Mouse (Mus musculus) MEL (cell line): ENCODE results near the gene Tbcb. TPM values are rescaled to one million over a fixed set of nuclear protein-coding genes. Genes with fewer than 3 reads are reported as not detected.
"Not testable (repeated sequence)": the region's sequence is repeated elsewhere in the genome, so short reads cannot be mapped to it uniquely, and the experiment has no call there.

ENCODE experiments used
- DNase-seq: peaks from one replicate; pipeline ENCODE4 v3.0.0; 2011; ENCODE audit warnings: low read depth, low spot score
- H3K27ac ChIP-seq: 2 replicates; pipeline ENCODE4 v1.5.1; 2012; ENCODE audit warnings: low read depth, mild to moderate bottlenecking, control low read depth, low read length, moderate library complexity; ENCODE audit not compliant: control insufficient read depth
- H3K27me3 ChIP-seq, 2 experiments: fragments of 150-350 bp in 1 of 2; sonication (generic) in 1 of 2; 2 replicates each; pipeline ENCODE4 v1.6.1; 2012; ENCODE audit warnings: low read length in 2 of 2, mild to moderate bottlenecking in 2 of 2, improper control_type of control experiment in 1 of 2, moderate library complexity in 1 of 2; ENCODE audit not compliant: insufficient read depth in 2 of 2, control insufficient read depth in 1 of 2
- H3K36me3 ChIP-seq, 2 experiments: 2 replicates each; pipeline ENCODE4 v1.6.1; 2012 to 2014; ENCODE audit warnings: low read length in 2 of 2, improper control_type of control experiment in 1 of 2, inconsistent platforms in 1 of 2, mild to moderate bottlenecking in 1 of 2; ENCODE audit not compliant: insufficient read depth in 2 of 2, control insufficient read depth in 1 of 2
- H3K4me1 ChIP-seq, 2 experiments: fragments of 150-350 bp in 1 of 2; sonication (generic) in 1 of 2; 2 replicates each; pipeline ENCODE4 v1.6.1; 2012; ENCODE audit warnings: low read length in 2 of 2, improper control_type of control experiment in 1 of 2, mild to moderate bottlenecking in 1 of 2; ENCODE audit not compliant: insufficient read depth in 2 of 2, control insufficient read depth in 1 of 2
- H3K4me3 ChIP-seq, 2 experiments: fragments of 150-350 bp in 1 of 2; sonication (generic) in 1 of 2; 2 replicates each; pipeline ENCODE4 v1.5.1; 2012; ENCODE audit warnings: low read depth in 2 of 2, low read length in 2 of 2, mild to moderate bottlenecking in 2 of 2, moderate library complexity in 2 of 2, control low read depth in 1 of 2, improper control_type of control experiment in 1 of 2; ENCODE audit not compliant: control insufficient read depth in 1 of 2, insufficient read depth in 1 of 2
- H3K79me2 ChIP-seq: 2 replicates; pipeline ENCODE4 v1.6.1; 2012; ENCODE audit warnings: mild to moderate bottlenecking, low read length, moderate library complexity; ENCODE audit not compliant: control insufficient read depth, poor library complexity, insufficient read depth
- H3K9ac ChIP-seq: 2 replicates; pipeline ENCODE4 v1.6.1; 2012; ENCODE audit warnings: low read depth, mild to moderate bottlenecking, control low read depth, low read length, moderate library complexity; ENCODE audit not compliant: control insufficient read depth, poor library complexity, severe bottlenecking
- H3K9me3 ChIP-seq: fragments of 150-350 bp; sonication (generic); replicated peaks from 2 replicates; pipeline ENCODE4 v1.6.1; 2012; ENCODE audit warnings: mild to moderate bottlenecking, low read length, improper control_type of control experiment, moderate library complexity; ENCODE audit not compliant: insufficient read depth
- CHD1 ChIP-seq: IDR thresholded peaks from 2 replicates; pipeline ENCODE4 v1.6.1; 2012; ENCODE audit warnings: low read depth, mild to moderate bottlenecking, inconsistent platforms, low read length, improper control_type of control experiment
- CHD2 ChIP-seq: IDR thresholded peaks from 2 replicates; pipeline ENCODE4 v1.6.1; 2011; ENCODE audit warnings: low read length, improper control_type of control experiment
- CTCF ChIP-seq, 3 experiments: IDR thresholded peaks in 2 of 3; conservative IDR thresholded peaks in 1 of 3; 2 replicates each; pipeline ENCODE4 v1.5.1; 2011 to 2012; ENCODE audit warnings: low read length in 3 of 3, low read depth in 2 of 3, mild to moderate bottlenecking in 2 of 3, improper control_type of control experiment in 1 of 3, inconsistent platforms in 1 of 3, mixed read lengths in 1 of 3, moderate library complexity in 1 of 3; ENCODE audit not compliant: control insufficient read depth in 1 of 3, insufficient read depth in 1 of 3, poor library complexity in 1 of 3, severe bottlenecking in 1 of 3
- E2F4 ChIP-seq: IDR thresholded peaks from 2 replicates; pipeline ENCODE4 v1.6.1; 2011; ENCODE audit warnings: low read depth, low read length, improper control_type of control experiment, borderline replicate concordance
- ELF1 ChIP-seq: IDR thresholded peaks from 2 replicates; pipeline ENCODE4 v1.6.1; 2014; ENCODE audit warnings: low read depth, mild to moderate bottlenecking, inconsistent platforms, low read length, improper control_type of control experiment, moderate library complexity
- EP300 ChIP-seq, 2 experiments: IDR thresholded peaks; 2 replicates each; pipeline ENCODE4 v1.6.1; 2011; ENCODE audit warnings: improper control_type of control experiment in 2 of 2, low read length in 2 of 2, low read depth in 1 of 2, mild to moderate bottlenecking in 1 of 2
- ETS1 ChIP-seq: IDR thresholded peaks from 2 replicates; pipeline ENCODE4 v1.6.1; 2012; ENCODE audit warnings: low read depth, mild to moderate bottlenecking, inconsistent platforms, low read length, improper control_type of control experiment, moderate library complexity
- GABPA ChIP-seq: IDR thresholded peaks from 2 replicates; pipeline ENCODE4 v1.6.1; 2012; ENCODE audit warnings: low read depth, mild to moderate bottlenecking, inconsistent platforms, low read length, improper control_type of control experiment, moderate library complexity
- GATA1 ChIP-seq: IDR thresholded peaks from 2 replicates; pipeline ENCODE4 v1.6.1; 2011; ENCODE audit warnings: low read depth, low read length, improper control_type of control experiment
- HCFC1 ChIP-seq: IDR thresholded peaks from 2 replicates; pipeline ENCODE4 v1.6.1; 2012; ENCODE audit warnings: low read depth, mild to moderate bottlenecking, inconsistent platforms, low read length, improper control_type of control experiment, moderate library complexity
- JUND ChIP-seq: IDR thresholded peaks from 2 replicates; pipeline ENCODE4 v1.6.1; 2011; ENCODE audit warnings: low read depth, mild to moderate bottlenecking, improper control_type of control experiment, low read length
- KAT2A ChIP-seq: conservative IDR thresholded peaks from 2 replicates; pipeline ENCODE4 v1.6.1; 2012; ENCODE audit warnings: low read depth, low read length, improper control_type of control experiment, inconsistent platforms
- MAFK ChIP-seq: IDR thresholded peaks from 2 replicates; pipeline ENCODE4 v1.6.1; 2011; ENCODE audit warnings: low read depth, mild to moderate bottlenecking, low read length, improper control_type of control experiment, borderline replicate concordance
- MAX ChIP-seq: IDR thresholded peaks from 2 replicates; pipeline ENCODE4 v1.6.1; 2011; ENCODE audit warnings: low read length, improper control_type of control experiment
- MAZ ChIP-seq: IDR thresholded peaks from 2 replicates; pipeline ENCODE4 v1.6.1; 2012; ENCODE audit warnings: low read depth, mild to moderate bottlenecking, inconsistent platforms, low read length, improper control_type of control experiment
- MEF2A ChIP-seq: IDR thresholded peaks from 2 replicates; pipeline ENCODE4 v1.6.1; 2014; ENCODE audit warnings: low read depth, mild to moderate bottlenecking, inconsistent platforms, low read length, improper control_type of control experiment; ENCODE audit not compliant: poor library complexity, insufficient replicate concordance, severe bottlenecking; ENCODE audit errors: extremely low read depth
- MYB ChIP-seq: IDR thresholded peaks from 2 replicates; pipeline ENCODE4 v1.6.1; 2011; ENCODE audit warnings: mild to moderate bottlenecking, low read depth, low read length, improper control_type of control experiment
- MYC ChIP-seq: IDR thresholded peaks from 2 replicates; pipeline ENCODE4 v1.6.1; 2011; ENCODE audit warnings: low read depth, mild to moderate bottlenecking, low read length, improper control_type of control experiment, moderate library complexity
- NELFE ChIP-seq: IDR thresholded peaks from 2 replicates; pipeline ENCODE4 v1.6.1; 2011; ENCODE audit warnings: low read depth, low read length, improper control_type of control experiment
- POLR2A ChIP-seq, 2 experiments: IDR thresholded peaks; 2 replicates each; pipeline ENCODE4 v1.6.1; 2011 to 2012; ENCODE audit warnings: low read length in 2 of 2, mild to moderate bottlenecking in 2 of 2, control low read depth in 1 of 2, improper control_type of control experiment in 1 of 2, low read depth in 1 of 2, moderate library complexity in 1 of 2; ENCODE audit not compliant: control insufficient read depth in 1 of 2, insufficient read depth in 1 of 2, poor library complexity in 1 of 2
- POLR2AphosphoS2 ChIP-seq: IDR thresholded peaks from 2 replicates; pipeline ENCODE4 v1.6.1; 2011; ENCODE audit warnings: low read length, improper control_type of control experiment
- POLR2AphosphoS5 ChIP-seq: IDR thresholded peaks from 2 replicates; pipeline ENCODE4 v1.6.1; 2012; ENCODE audit warnings: low read depth, borderline replicate concordance, mild to moderate bottlenecking, inconsistent platforms, low read length, moderate library complexity, mixed read lengths
- RAD21 ChIP-seq: IDR thresholded peaks from 2 replicates; pipeline ENCODE4 v1.6.1; 2011; ENCODE audit warnings: mild to moderate bottlenecking, low read depth, low read length, improper control_type of control experiment
- RCOR1 ChIP-seq: IDR thresholded peaks from 2 replicates; pipeline ENCODE4 v1.6.1; 2012; ENCODE audit warnings: low read depth, mild to moderate bottlenecking, inconsistent platforms, low read length, improper control_type of control experiment
- SIN3A ChIP-seq: IDR thresholded peaks from 2 replicates; pipeline ENCODE4 v1.6.1; 2012; ENCODE audit warnings: low read length, improper control_type of control experiment, inconsistent platforms
- TAL1 ChIP-seq: IDR thresholded peaks from 2 replicates; pipeline ENCODE4 v1.6.1; 2012; ENCODE audit warnings: mild to moderate bottlenecking, inconsistent platforms, low read length, moderate library complexity, mixed read lengths
- TBP ChIP-seq: IDR thresholded peaks from 2 replicates; pipeline ENCODE4 v1.8.0; 2011; ENCODE audit warnings: low read depth, low read length, improper control_type of control experiment
- TCF12 ChIP-seq: IDR thresholded peaks from 2 replicates; pipeline ENCODE4 v1.6.1; 2014; ENCODE audit warnings: low read depth, mild to moderate bottlenecking, inconsistent platforms, low read length, improper control_type of control experiment, moderate library complexity
- USF1 ChIP-seq: IDR thresholded peaks from 2 replicates; pipeline ENCODE4 v1.6.1; 2014; ENCODE audit warnings: low read depth, mild to moderate bottlenecking, inconsistent platforms, low read length, improper control_type of control experiment, moderate library complexity
- USF2 ChIP-seq, 2 experiments: IDR thresholded peaks; 2 replicates each; pipeline ENCODE4 v1.6.1; 2011 to 2012; ENCODE audit warnings: improper control_type of control experiment in 2 of 2, low read length in 2 of 2, borderline replicate concordance in 1 of 2, inconsistent platforms in 1 of 2, low read depth in 1 of 2, mild to moderate bottlenecking in 1 of 2; ENCODE audit not compliant: insufficient read depth in 1 of 2
- ZC3H11A ChIP-seq: IDR thresholded peaks from 2 replicates; pipeline ENCODE4 v1.6.1; 2012; ENCODE audit warnings: low read depth, mild to moderate bottlenecking, inconsistent platforms, low read length, improper control_type of control experiment
- ZKSCAN1 ChIP-seq: IDR thresholded peaks from 2 replicates; pipeline ENCODE4 v1.6.1; 2012; ENCODE audit warnings: low read depth, mild to moderate bottlenecking, inconsistent platforms, low read length, improper control_type of control experiment, moderate library complexity
- ZNF384 ChIP-seq: IDR thresholded peaks from 2 replicates; pipeline ENCODE4 v1.6.1; 2012; ENCODE audit warnings: low read depth, mild to moderate bottlenecking, inconsistent platforms, low read length, improper control_type of control experiment
- polyA plus RNA-seq, 2 experiments: library from polyadenylated mRNA; stranded (reverse) in 1 of 2; unstranded in 1 of 2; fragments of >175 nt in 1 of 2; fragments of >200 nt in 1 of 2; gene quantifications; 2 replicates each; pipeline versions ENCODE4 v1.2.1 to v1.2.4; 2012; ENCODE audit warnings: low replicate concordance in 2 of 2, low read depth in 1 of 2; ENCODE audit not compliant: insufficient read length in 2 of 2, insufficient read depth in 1 of 2, missing spikeins in 1 of 2
- total RNA-seq: library from RNA; depleted of rRNA; stranded (reverse); fragments of 300-350 nt; gene quantifications from 2 replicates; pipeline ENCODE4 v1.2.3, GENCODE M21; 2012

Tbcb gene
- total and polyA plus RNA-seq, 3 experiments: 54.8 to 72.6 TPM; not detected in 1

DNA sequence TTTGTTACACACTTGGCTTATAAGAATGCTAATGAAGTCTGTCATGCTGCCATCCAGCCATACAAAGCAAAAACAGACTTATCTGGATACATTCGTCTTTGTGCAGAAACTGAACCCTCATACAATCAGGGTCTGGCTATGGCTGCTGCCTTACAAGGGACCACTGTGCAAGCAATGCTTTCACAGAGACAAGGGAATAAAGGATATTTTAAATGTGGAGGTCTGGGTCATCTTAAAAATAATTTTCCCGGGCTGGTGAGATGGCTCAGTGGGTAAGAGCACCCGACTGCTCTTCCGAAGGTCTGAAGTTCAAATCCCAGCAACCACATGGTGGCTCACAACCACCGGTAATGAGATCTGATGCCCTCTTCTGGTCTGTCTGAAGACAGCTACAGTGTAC is 25.7 kb downstream of the Tbcb start:
- peak; percentile 79 for TF ChIP-seq TBP
- H3K27me3 ChIP-seq, H3K4me1 ChIP-seq, H3K9me3 ChIP-seq, H3K27ac ChIP-seq, H3K9ac ChIP-seq, H3K4me3 ChIP-seq, H3K79me2 ChIP-seq, DNase-seq, H3K36me3 ChIP-seq: not testable (repeated sequence)

GRCm38 (mm10) chr7:30205383-30205782 is 26.7 kb downstream of the Tbcb start:
- peaks cover 0 to 3% of the 10 kb centered on the region in 2 experiments; a peak in 1 of 4 replicates for H3K36me3 ChIP-seq
- peaks cover 0 to 4% of the 10 kb centered on the region in 2 experiments; a peak in 1 of 4 replicates for H3K4me1 ChIP-seq
- H3K9ac ChIP-seq: no peak overlapping the region
- DNase-seq: peak; percentile 89
- no peaks in the 10 kb centered on the region for H3K79me2 ChIP-seq
- no peak overlapping the region; a peak in 1 of 4 replicates for H3K4me3 ChIP-seq
- H3K9me3 ChIP-seq: no peaks in the 10 kb centered on the region
- H3K27me3 ChIP-seq: peaks cover 0 to 2% of the 10 kb centered on the region in 2 experiments; a peak in 2 of 4 replicates
- no peak overlapping the region for H3K27ac ChIP-seq
- TF ChIP-seq TCF12 (no peak), POLR2AphosphoS5 (no peak), POLR2AphosphoS2 (no peak), USF2 (IDR thresholded peaks at IDR 0.05; ENCODE audit: borderline replicate concordance in 1 of 2, insufficient read depth in 1 of 2, low read depth in 1 of 2, low read length in 2 of 2) (no peak), ZKSCAN1 (no peak), GABPA (no peak), USF1 (no peak), MAX (no peak), MAZ (no peak), POLR2A (IDR thresholded peaks at IDR 0.05; ENCODE audit: control insufficient read depth in 1 of 2, insufficient read depth in 1 of 2, low read depth in 1 of 2, low read length in 2 of 2, poor library complexity in 1 of 2) (no peak), TAL1 (no peak), SIN3A (0 out of 2 replicates have a peak, but pooled peaks have one; percentile 34), KAT2A (no peak), MAFK (no peak), E2F4 (no peak), MYC (0 out of 2 replicates have a peak, but pooled peaks have one; percentile 31), MYB (no peak), GATA1 (no peak), NELFE (no peak), CTCF (IDR thresholded peaks at IDR 0.05 in 2 of 3, conservative IDR thresholded peaks at IDR 0.05 in 1 of 3; ENCODE audit: control insufficient read depth in 1 of 3, insufficient read depth in 1 of 3, low read depth in 2 of 3, low read length in 3 of 3, poor library complexity in 1 of 3, severe bottlenecking in 1 of 3) (peak; percentile 58 to 82 (median 77)), MEF2A (no peak), RCOR1 (no peak), ETS1 (no peak), HCFC1 (0 out of 2 replicates have a peak, but pooled peaks have one; percentile 14), JUND (no peak), CHD2 (no peak), RAD21 (peak; percentile 80), CHD1 (no peak), EP300 (IDR thresholded peaks at IDR 0.05; ENCODE audit: low read depth in 1 of 2, low read length in 2 of 2) (no peak), ZNF384 (peak; percentile 79), ELF1 (no peak), ZC3H11A (peak; percentile 78)
